Mouse (Mus musculus): ENCODE measurements at regions not wholly inside any gene's neighbourhood (a gene's known extent, or its start where the extent isn't known, plus 50 kb on each side); places are given as distances from the start of the nearest gene placed in this dataset.

DNA sequence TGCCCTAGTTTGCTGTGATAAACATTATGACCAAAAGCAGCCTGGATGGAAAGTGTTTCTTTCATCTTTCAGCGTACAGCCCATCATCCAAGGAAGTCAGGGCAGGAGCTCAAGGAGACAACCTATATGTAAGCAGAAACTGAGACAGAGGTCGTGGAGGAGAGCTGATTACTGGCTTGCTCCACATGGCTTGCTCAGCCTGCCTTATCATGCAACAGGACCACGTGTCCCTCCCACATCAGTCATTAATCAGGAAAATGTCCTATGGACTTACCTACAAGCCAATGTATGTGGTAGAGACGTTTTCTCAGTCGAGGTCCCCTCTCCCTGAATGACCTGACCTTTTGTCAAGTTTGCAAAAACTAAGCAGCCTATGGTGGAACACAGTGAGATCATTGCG lies 123.7 kb upstream of the Rnaseh2b start:
- DNase-seq (ENCODE audit: low read depth in 2 of 2, low spot score in 2 of 2): no peak

DNA sequence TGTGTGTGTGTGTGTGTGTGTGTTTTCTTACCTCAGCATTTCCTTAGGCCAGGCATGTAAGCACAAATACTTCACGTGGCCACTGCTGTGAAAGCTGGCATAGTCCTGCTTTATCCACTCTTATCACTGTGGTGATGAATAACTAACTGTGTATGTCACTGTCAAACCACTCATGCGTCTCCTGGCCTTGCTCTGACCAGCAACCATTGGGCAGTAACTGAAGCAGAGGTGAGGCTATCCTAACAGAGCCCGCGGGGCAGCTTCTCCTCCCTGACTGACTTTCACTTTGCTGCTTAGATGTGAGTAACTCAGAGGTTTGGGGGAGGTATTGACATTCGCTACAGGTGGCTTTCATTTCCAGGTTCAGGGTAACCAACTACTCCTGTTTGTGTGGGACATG lies 122.0 kb upstream of the Rnaseh2b start:
- no peak for DNase-seq (ENCODE audit: low read depth in 2 of 2, low spot score in 2 of 2)

DNA sequence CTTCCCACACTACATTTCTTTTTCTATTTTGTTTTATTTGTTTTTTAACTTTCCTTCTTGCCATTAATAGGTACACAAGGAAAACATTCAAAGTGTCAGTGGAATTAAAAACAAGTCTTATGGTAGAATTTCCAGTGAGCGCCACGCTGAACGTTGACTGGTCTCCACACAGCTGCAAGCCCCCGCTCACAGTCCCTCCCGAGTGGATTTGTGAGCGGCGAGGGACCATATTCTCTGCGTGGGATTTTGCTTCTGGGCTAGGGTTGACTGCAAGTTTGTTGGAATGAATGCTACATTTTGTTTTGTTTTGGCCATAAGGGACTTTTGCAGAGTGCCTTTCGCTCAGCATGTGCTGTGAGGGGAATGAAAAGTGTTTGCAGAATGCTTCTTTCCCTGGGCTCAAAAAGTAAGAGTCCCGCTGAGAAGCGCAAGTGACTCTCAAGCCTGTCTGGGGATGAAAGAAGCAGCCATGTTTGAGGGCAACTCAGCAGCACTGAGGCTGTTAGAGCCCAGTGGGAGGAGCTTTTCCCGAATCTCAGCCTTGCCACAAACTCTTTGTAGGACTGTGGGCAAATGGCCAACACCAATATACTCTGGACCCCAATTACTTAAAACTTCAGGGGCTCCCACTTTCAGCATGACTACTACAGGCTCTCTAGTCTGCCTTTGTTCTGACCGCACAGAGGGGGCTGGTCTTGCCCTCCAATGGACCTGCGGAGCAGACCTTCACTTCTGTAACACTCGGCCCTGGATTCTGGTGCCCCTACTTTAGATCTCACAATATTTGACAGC lies 120.9 kb upstream of the Rnaseh2b start:
- DNase-seq (ENCODE audit: low read depth in 2 of 2, low spot score in 2 of 2): no peak

GRCm38 (mm10) chr14:62173835-62174530 lies 118.4 kb upstream of the Rnaseh2b start:
- DNase-seq (ENCODE audit: low read depth in 2 of 2, low spot score in 2 of 2): no peak

- DNase-seq (ENCODE audit: low read depth in 2 of 2, low spot score in 2 of 2): no peak
These were observed 116.9 kb upstream of the Rnaseh2b start for GRCm38 (mm10) chr14:62175384-62176048.

DNA sequence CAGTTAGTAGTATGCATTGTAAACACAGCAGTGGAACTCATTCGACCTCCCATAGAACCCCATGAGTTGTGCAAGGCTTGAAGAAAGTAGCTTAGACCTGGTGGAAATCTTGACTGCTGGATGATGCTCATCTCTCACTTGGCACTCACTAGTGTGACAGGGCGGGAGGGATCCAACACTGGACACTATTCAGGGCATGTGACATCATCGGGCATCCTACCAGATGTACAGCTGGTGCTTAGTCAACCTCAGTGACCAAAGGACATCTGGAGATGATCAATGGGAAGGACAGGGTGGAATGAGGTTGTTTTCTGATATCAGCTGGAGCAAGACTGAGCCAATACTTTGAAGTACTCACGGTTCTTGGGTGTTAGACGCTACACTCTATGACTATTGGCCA lies 114.9 kb upstream of the Rnaseh2b start:
- DNase-seq (ENCODE audit: low read depth in 2 of 2, low spot score in 2 of 2): no peak

GRCm38 (mm10) chr14:62187360-62187759 lies 105.0 kb upstream of the Rnaseh2b start:
- no peak for DNase-seq (ENCODE audit: low read depth in 2 of 2, low spot score in 2 of 2)

DNA sequence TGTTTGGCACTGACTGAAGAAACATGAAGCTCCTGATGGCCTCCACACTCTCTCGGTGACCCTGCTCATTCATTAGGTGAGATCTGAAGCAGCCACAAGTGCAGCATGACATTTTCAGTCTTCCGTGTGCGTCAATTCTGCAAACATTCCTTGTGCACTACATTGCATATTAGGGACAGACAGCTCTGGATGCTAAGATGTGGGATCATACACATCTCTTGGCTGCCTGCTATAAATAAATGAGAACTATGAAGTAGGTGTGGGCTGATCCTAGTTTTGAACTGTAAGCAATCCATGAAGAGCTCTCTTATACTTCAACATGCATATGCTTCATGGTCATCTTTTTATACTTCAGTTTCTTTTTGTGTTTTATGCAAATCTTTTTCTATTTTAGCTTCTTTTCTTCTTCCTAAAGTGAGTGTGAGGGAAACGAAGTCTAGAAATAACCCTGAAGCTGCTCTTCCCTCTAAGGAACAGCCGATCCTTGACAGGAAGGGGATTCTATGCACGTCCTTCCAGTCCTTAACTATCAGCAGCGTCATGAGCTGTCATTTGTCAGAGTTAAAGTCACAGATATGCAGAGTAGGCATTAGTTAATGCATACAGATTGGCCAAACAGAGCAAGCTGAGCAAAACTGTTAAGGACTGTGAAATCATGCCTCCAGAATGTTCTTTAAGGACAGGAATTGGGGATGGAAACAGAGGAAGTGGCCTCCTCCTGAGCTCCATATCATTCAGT lies 104.1 kb upstream of the Rnaseh2b start:
- no peak for DNase-seq (ENCODE audit: low read depth in 2 of 2, low spot score in 2 of 2)

- no peak for DNase-seq (ENCODE audit: low read depth in 2 of 2, low spot score in 2 of 2)
These were observed 100.8 kb upstream of the Rnaseh2b start for GRCm38 (mm10) chr14:62191624-62192023.

GRCm38 (mm10) chr14:62192814-62193213 lies 99.6 kb upstream of the Rnaseh2b start:
- no peak for DNase-seq (ENCODE audit: low read depth in 2 of 2, low spot score in 2 of 2)

DNA sequence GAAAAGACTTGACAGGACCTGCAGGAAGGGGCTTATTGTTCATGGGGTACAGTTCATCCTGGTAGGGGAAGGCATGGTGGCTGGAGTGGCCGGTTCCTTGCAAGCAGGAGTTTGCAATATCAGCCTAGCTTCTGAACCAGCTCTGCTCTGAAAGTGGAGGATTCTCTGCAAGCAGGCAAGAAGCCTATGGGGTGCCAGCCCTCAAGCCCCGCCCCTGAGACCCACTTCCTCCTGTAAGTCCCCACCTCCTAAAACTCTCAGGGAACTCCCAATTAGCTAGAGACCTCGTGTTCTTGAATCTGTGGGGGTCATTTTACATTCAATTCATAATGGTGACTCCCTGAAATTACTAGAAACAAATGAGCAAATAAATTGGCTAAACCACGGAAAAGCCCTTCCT lies 99.0 kb upstream of the Rnaseh2b start:
- no peak for DNase-seq (ENCODE audit: low read depth in 2 of 2, low spot score in 2 of 2)

GRCm38 (mm10) chr14:62196776-62197175 lies 95.6 kb upstream of the Rnaseh2b start:
- no peak for DNase-seq (ENCODE audit: low read depth in 2 of 2, low spot score in 2 of 2)

- no peak for DNase-seq (ENCODE audit: low read depth in 2 of 2, low spot score in 2 of 2)
These were observed 93.8 kb upstream of the Rnaseh2b start for GRCm38 (mm10) chr14:62198476-62199190.

DNA sequence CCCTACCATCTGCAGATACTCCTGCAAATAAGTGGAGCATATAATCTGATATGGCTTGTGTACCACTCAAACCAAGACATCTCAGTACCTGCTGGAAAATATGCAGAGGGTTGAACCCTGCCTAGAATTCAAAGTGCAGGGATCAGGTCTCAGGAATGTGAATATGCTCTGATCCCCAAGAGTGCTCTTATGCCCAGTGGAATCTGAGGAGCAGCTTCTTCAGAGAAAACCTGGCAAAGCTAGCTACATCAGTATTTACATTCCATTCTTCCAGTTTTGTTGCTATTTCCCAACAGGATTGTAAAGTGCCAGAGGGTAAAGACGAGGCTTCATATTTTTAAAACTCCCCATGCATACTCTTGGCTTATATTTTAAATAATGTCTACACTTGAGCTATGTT lies 77.3 kb upstream of the Rnaseh2b start:
- no peak for DNase-seq (ENCODE audit: low read depth in 2 of 2, low spot score in 2 of 2)

DNA sequence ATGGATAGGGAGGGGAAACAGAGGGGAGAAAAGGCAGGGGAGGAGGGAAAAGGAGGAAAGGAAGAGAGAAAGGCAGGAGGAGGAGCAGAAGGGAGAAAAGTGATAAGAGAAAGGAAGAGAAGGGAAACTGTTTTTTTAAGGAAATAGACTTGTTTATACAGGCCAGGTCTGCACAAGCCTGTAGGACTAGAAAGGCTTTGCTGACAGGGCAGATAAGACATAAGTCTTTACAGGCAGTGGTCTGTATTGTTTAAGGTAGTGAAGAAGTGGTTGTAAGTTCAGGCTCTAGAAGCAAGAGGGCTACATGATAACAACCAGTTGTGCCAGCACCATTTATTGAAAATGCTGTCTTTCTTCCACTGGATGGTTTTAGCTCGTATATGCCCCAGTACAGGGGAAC lies 75.4 kb upstream of the Rnaseh2b start:
- DNase-seq (ENCODE audit: low read depth in 2 of 2, low spot score in 2 of 2): no peak

GRCm38 (mm10) chr14:62217971-62218370 lies 74.4 kb upstream of the Rnaseh2b start:
- DNase-seq (ENCODE audit: low read depth in 2 of 2, low spot score in 2 of 2): no peak

DNA sequence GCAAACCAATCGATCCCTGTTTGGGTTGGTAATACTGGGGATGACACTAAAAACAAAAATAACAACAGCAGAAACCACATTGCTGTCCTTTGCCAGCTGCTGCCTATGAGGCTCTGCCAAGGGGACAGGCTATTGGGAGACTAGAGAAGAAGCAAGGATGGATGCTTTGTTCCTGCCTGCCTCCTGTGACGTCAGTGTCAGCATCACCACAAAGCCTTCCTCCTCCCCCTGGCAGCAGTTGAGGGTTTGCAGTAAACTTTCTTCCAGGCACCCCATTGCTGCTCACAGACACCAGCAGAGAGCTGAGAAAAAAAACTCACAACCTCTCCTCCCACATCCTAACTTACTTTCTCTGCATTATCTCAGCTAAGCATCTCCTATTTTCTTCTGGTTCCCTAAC lies 73.7 kb upstream of the Rnaseh2b start:
- DNase-seq (ENCODE audit: low read depth in 2 of 2, low spot score in 2 of 2): no peak

- no peak for DNase-seq (ENCODE audit: low read depth in 2 of 2, low spot score in 2 of 2)
These were observed 71.6 kb upstream of the Rnaseh2b start for GRCm38 (mm10) chr14:62220770-62221169.

Measured in CD8-positive naive resting alpha-beta T cell, adult 2 months (primary cell).